Mouse (Mus musculus) embryonic fibroblast, embryonic 13.5 days (primary cell): Measurements from ENCODE around the gene Zbtb3. TPM values are rescaled to one million over a fixed set of nuclear protein-coding genes. Genes with fewer than 3 reads are reported as not detected.

Experiments used
- H3K27ac ChIP-seq: 2 replicates; pipeline ENCODE4 v1.5.1; 2012; ENCODE audit warnings: low read length, control low read depth, inconsistent platforms; ENCODE audit not compliant: insufficient read depth
- H3K4me1 ChIP-seq: 2 replicates; pipeline ENCODE4 v1.6.1; 2011; ENCODE audit warnings: low read length; ENCODE audit not compliant: control insufficient read depth, insufficient read depth
- H3K4me3 ChIP-seq: 2 replicates; pipeline ENCODE4 v1.5.1; 2011; ENCODE audit warnings: mild to moderate bottlenecking, control low read depth, low read length; ENCODE audit not compliant: insufficient read depth
- CTCF ChIP-seq: IDR thresholded peaks from 2 replicates; pipeline ENCODE4 v1.5.1; 2011; ENCODE audit warnings: mild to moderate bottlenecking, control low read depth, low read length, moderate library complexity, borderline replicate concordance; ENCODE audit not compliant: insufficient read depth
- POLR2A ChIP-seq: IDR thresholded peaks from 2 replicates; pipeline ENCODE4 v1.6.1; 2011; ENCODE audit warnings: low read depth, mild to moderate bottlenecking, control low read depth, low read length, moderate library complexity
- polyA plus RNA-seq: library from polyadenylated mRNA; stranded (reverse); fragments of >200 nt; gene quantifications from 2 replicates; pipeline ENCODE4 v1.2.4, GENCODE M21; 2011; ENCODE audit warnings: low read depth; ENCODE audit not compliant: missing spikeins, insufficient read length

The Zbtb3 gene
- polyA plus RNA-seq, 1 experiment, result 1.4 TPM

- TF ChIP-seq CTCF (no peak), POLR2A (no peak)
- H3K4me1 ChIP-seq, result no peaks in the 10 kb centered on the region
- no peak within 1 kb of the TSS for H3K4me3 ChIP-seq
- H3K27ac ChIP-seq, result no peak within 1 kb of the TSS
Measured at GRCm38 (mm10) chr19:8839103-8839907, 37.0 kb downstream of the Zbtb3 start, which contains the start of gene Gng3. Gng3 (minus strand) TSS chr19:8839194.

DNA sequence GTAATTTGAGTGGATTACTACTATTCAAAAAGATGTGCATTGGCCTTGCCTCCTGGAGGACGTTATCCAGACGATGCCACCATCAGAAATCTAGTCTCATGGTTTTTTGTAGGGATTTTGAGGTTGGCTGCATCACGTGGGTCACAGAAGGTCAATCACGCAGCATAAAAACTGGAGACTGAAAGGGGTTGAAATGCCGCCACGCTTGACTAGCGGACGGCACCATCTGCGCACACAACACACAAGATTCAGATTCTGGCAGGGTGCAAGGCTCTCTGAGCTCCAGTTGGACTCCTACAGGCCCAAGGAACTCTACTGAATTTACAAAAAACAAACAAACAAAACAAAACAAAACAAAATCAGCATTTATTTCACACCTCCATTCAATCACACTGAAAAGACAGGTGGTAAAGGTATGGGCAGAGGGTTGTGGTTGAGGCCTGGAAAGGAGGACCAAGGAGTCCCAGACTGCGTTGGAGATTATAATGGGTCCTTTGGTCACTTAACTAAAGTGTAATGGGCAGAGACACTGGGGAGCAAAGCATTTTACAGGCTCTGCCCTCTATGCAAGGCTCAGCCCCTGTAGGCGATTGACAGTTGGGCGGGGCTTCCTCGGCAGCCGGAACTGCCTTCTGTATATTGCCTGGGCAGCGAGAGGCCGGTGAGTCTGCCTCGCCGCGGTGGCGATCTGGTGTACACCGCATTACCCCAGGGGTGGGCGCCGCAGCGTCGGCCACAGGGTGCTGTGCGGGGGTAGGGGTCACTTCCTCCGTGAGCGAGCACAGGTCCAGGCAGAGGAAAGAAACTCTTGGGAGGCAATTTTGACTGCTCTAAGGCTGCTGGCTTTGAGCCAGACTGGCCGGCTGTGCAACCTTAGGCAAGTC lies 37.8 kb downstream of the Zbtb3 start:
- Histone ChIP-seq H3K4me1 (no peaks in the 10 kb centered on the region), H3K4me3 (peak overlapping the region; percentile 30), H3K27ac (no peak overlapping the region)
- TF ChIP-seq POLR2A, result peak; percentile 85
- TF ChIP-seq CTCF, result no peak

DNA sequence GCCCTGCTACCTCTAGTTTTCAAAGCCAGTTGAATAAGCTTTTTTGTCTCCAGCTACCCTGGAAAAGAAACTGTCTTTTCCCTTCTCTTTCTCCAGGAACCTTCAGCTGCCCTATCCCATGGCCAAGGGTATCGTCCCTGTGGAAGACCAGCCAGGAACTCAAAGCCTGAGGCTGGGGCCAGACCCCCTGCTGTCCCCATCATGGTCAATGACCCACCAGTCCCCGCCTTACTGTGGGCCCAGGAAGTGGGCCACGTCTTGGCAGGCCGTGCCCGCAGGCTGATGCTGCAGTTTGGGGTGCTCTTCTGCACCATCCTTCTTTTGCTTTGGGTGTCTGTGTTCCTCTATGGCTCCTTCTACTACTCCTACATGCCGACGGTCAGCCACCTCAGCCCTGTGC lies 38.7 kb downstream of the Zbtb3 start:
- no peaks in the 10 kb centered on the region for H3K4me1 ChIP-seq
- H3K4me3 ChIP-seq, result peak overlapping the region; percentile 30; the same call in 1 of the 2 replicates
- TF ChIP-seq CTCF (no peak), POLR2A (no peak)
- H3K27ac ChIP-seq, result no peak overlapping the region

- H3K27ac ChIP-seq, result no peak overlapping the region
- TF ChIP-seq CTCF, result no peak
- no peak for TF ChIP-seq POLR2A
- H3K4me3 ChIP-seq, result no peak overlapping the region
- no peaks in the 10 kb centered on the region for H3K4me1 ChIP-seq
Measured at GRCm38 (mm10) chr19:8842961-8843360, 40.6 kb downstream of the Zbtb3 start.

GRCm38 (mm10) chr19:8844371-8845129 lies 42.2 kb downstream of the Zbtb3 start:
- Histone ChIP-seq H3K4me1 (no peaks in the 10 kb centered on the region), H3K4me3 (no peak overlapping the region), H3K27ac (no peak overlapping the region)
- TF ChIP-seq POLR2A (no peak), CTCF (0 out of 2 replicates have a peak, but pooled peaks have one; percentile 6)

DNA sequence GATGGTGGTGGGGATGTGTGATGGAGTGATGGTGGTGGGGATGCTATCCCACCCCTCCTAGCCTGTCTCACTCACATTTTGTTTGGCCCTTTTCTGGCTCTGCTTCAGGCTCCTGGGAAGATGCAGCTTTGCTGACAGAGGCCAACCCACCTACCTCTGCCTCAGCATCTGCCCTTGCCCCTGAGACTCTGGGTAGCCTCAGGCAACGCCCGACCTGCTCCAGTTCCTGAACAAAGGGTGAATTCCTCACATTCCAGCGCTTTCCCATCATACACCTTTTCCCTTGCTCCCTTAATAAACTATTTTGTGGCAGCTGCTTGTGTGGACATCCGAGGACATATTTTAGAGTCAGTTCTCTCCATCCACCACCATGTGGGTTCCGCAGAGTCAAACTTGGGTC lies 46.0 kb downstream of the Zbtb3 start:
- H3K4me3 ChIP-seq, result no peak overlapping the region
- H3K27ac ChIP-seq, result no peak overlapping the region
- H3K4me1 ChIP-seq, result 0 out of 2 replicates have a peak, but pooled peaks cover 2% of the 10 kb centered on the region
- TF ChIP-seq POLR2A (no peak), CTCF (no peak)

GRCm38 (mm10) chr19:8850402-8850901 lies 48.1 kb downstream of the Zbtb3 start, which contains the start of gene Lrrn4cl:
Lrrn4cl (plus strand) TSS chr19:8850768.
- Histone ChIP-seq H3K4me3 (no peak within 1 kb of the TSS), H3K27ac (peak within 1 kb of the TSS; percentile 64), H3K4me1 (0 out of 2 replicates have a peak, but pooled peaks cover 2% of the 10 kb centered on the region)
- TF ChIP-seq CTCF (no peak), POLR2A (peak; percentile 3; the same call in 1 of the 2 replicates)

- Histone ChIP-seq H3K4me1 (0 out of 2 replicates have a peak, but pooled peaks cover 2% of the 10 kb centered on the region), H3K27ac (no peak overlapping the region)
- no peak for TF ChIP-seq POLR2A
- no peak for TF ChIP-seq CTCF
Measured at GRCm38 (mm10) chr19:8851639-8852038, 49.3 kb downstream of the Zbtb3 start.

DNA sequence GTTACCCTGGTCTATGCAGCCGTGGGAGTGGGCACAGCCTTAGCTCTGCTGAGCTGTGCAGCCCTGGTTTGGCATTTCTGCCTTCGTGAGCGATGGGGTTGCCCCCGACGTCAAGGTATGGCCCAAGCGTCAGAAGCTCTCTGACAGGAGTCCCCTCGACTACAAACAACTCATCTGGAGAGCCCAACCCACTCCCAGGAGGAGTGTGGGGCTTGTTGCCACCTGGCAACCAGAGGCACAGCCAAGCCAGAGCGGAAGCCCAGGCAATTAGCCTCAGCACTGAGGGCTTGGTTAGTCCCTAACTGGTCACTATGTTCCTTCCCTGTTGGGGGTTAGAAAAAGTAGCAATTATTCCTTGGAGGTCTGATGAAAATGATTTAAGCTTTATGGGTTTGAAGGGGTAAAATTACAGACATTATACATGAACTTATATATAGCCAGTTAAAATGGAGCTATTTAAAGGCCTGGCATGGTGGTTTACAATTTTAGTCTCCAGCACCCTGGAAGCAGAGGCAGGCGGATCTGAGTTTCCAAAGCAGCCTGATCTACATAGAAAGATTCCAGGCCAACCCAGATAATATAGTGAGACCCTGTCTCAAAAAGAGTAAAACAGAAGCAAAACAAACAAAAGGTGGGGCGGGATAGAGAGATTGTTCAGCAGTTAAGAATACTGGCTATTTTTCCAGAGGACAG lies 50.0 kb downstream of the Zbtb3 start:
- Histone ChIP-seq H3K4me1 (0 out of 2 replicates have a peak, but pooled peaks cover 2% of the 10 kb centered on the region), H3K27ac (no peak overlapping the region), H3K4me3 (no peak overlapping the region)
- no peak for TF ChIP-seq CTCF
- no peak for TF ChIP-seq POLR2A

More at GRCm38 (mm10) chr19:8851639-8852038, 49.3 kb downstream of the Zbtb3 start:
- H3K4me3 ChIP-seq, result no peak overlapping the region
